Mouse (Mus musculus) heart, postnatal 14 days (tissue): Measurements from ENCODE around the gene Olfr715. TPM values are rescaled to one million over a fixed set of nuclear protein-coding genes. Genes with fewer than 3 reads are reported as not detected.
"Not testable (repeated sequence)": the region's sequence is repeated elsewhere in the genome, so short reads cannot be mapped to it uniquely, and the experiment has no call there.

Experiments used
- DNase-seq, 2 experiments: peaks; one replicate each; pipeline ENCODE4 v3.0.0; 2021 to 2022
- intact Hi-C: fragments of 180-260 bp; cut with DNase I; formaldehyde crosslinking; loops from one replicate; pipeline ENCODE4 v1.15.1; 2025
- long read RNA-seq, 2 experiments: library from polyadenylated mRNA; stranded (forward); transcript quantifications; one replicate each; pipeline ENCODE4 v2.0.0; 2021
- total RNA-seq, 2 experiments: library from RNA; stranded (reverse); gene quantifications; 2 replicates each; pipeline ENCODE4 v1.2.3; 2021

The Olfr715 gene
- total RNA-seq, result not detected
- long read RNA-seq, experiment 1, result 0 reads
- long read RNA-seq, experiment 2, result 0 reads

DNA sequence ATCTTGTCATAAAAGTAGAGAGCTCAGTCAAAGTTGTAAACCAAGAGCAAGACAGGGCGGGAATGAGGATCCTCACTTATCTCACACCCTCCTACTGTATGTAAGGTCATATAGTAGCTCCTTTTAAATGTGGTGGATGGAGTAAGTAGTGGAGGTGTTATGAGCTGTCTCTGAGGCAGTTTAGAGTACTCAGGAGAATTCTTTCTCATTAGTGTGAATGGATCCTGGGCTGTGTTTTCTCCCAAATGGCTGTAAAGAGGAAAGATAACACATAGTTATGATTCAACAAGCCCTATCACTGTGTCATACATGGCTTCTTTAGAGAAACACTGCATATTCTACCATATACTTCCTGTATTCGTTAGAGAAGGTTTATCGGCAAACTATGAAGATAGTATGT lies at the start of gene Olfr715:
Gene Olfr715 (minus strand): TSS at position 101 of the 400 bp plus-strand sequence.
- intact Hi-C loops, DNase-seq: not testable (repeated sequence)

DNA sequence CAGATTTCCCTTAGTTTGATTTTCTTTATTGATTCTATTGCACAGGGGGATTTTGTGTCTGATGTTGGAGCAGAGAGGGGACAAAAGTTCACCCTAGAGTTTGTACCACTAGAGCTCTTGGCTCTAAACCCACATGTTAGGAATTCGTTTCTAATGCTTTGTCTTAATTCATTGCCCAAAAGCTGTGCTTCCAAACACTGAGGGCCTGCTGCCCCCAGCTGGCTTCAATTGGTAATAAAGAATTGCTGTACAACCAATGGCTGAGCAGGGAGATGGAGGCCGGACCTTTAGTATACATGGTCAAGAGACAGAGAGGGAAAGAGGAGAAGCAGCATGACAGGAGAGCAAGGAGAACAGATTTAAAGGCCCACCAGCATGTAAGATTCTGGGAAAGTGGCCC lies 49.5 kb upstream of the Olfr715 start:
- intact Hi-C loops, result no loop called here
- no peak for DNase-seq

DNA sequence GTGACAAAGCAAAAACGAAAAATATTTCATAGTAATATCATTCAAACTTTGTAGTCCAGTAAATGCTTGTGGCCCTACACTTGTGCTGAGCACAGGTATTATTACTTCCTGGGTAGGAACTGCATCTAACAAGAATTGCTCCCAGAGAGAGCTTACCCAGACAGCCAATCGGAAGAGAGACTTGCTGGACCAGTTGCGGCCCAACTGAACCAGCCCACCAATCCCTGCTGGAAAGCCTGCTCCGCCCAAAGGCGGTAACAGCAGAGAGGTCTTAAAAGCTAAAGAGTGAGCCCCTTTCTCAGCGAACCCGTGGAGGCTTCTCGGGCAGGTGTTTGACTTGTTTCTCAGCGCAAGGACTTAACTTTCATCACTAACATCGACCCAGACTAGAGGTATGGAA lies 35.8 kb upstream of the Olfr715 start, which contains the start of gene Nlrp14:
Gene Nlrp14 (plus strand): TSS at position 301 of the 400 bp plus-strand sequence.
- intact Hi-C loops, result no loop called here
- no peak for DNase-seq

DNA sequence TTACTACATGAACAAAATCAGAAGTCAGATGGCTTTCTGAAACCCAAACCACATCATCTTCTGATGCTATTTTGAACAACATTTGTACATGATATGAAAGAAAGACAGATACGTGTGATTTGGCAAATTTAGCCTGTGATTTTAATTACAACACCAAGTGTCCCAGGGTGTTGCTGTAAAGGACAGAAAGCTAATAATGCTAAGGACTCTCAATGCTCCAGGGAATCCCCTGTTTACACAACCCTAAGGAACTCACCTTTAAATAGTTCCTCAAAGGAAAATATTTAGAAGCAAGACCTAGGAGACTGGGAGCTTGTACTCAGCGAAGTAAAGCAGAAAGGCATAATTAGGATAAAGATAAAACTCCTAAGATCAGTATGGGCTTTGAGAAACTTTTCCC lies 7.1 kb upstream of the Olfr715 start, which contains the start of gene Olfr716:
Gene Olfr716 (plus strand): TSS at position 301 of the 400 bp plus-strand sequence.
- DNase-seq, intact Hi-C loops: not testable (repeated sequence)

DNA sequence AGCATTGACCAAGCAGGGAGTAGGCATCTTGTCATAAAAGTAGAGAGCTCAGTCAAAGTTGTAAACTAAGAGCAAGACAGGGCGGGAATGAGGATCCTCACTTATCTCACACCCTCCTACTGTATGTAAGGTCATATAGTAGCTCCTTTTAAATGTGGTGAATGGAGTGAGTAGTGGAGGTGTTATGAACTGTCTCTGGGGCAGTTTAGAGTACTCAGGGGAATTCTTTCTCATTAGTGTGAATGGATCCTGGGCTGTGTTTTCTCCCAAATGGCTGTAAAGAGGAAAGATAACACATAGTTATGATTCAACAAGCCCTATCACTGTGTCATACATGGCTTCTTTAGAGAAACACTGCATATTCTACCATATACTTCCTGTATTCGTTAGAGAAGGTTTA lies 20.6 kb downstream of the Olfr715 start, which contains the start of gene Olfr715b:
Gene Olfr715b (minus strand): TSS at position 101 of the 400 bp plus-strand sequence.
- intact Hi-C loops, DNase-seq: not testable (repeated sequence)

DNA sequence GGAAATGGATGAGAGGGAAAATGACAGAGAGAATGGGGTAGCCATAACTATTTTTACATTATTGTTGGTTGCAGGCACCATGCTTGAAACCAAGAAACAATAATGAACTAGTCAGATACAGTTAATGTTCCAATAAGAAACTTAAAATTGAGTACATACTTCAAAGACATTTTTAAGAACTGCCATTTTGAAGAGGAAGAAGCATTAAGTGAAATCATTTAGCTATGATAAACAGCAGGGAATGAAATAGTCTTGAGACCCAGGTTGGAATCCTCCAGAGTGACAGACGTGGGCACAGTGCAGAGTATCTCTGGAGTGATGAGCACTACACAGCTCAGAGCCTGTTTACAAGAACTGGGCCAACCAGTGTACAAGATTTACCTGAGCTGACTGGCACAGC lies 38.0 kb downstream of the Olfr715 start, which contains the start of gene Olfr17:
Gene Olfr17 (plus strand): TSS at position 301 of the 400 bp plus-strand sequence.
- intact Hi-C loops, result no loop called here

More for the DNA sequence above, 38.0 kb downstream of the Olfr715 start, which contains the start of gene Olfr17:
- DNase-seq, result no peak

Other genes with a start within 250 kb of the Olfr715 start
- gene Olfr706, start 242.9 kb downstream of the Olfr715 start, total RNA-seq, result not detected
- gene Olfr707, start 229.8 kb downstream of the Olfr715 start, total RNA-seq, result not detected
- gene Olfr1532-ps1, start 223.1 kb downstream of the Olfr715 start, total RNA-seq, result not detected
- gene Olfr709-ps1, start 198.9 kb downstream of the Olfr715 start, total RNA-seq, result not detected
- not detected for gene Olfr710, start 182.8 kb downstream of the Olfr715 start, total RNA-seq
- gene Olfr6, start 167.1 kb downstream of the Olfr715 start, total RNA-seq, result not detected
- gene Olfr711, start 155.6 kb downstream of the Olfr715 start, total RNA-seq, result not detected
- gene Olfr2, start 125.0 kb downstream of the Olfr715 start, total RNA-seq, result not detected
- not detected for gene Olfr713, start 99.9 kb downstream of the Olfr715 start, total RNA-seq
- not detected for gene Olfr714, start 60.1 kb downstream of the Olfr715 start, total RNA-seq
- gene Olfr17, start 37.9 kb downstream of the Olfr715 start, total RNA-seq, result not detected
- gene Olfr715b, start 20.7 kb downstream of the Olfr715 start, total RNA-seq, result not detected
- gene Olfr716, start 7.2 kb upstream of the Olfr715 start, total RNA-seq, result not detected
- not detected for gene Nlrp14, start 35.9 kb upstream of the Olfr715 start, total RNA-seq
- gene Rbmxl2, start 78.4 kb upstream of the Olfr715 start, total RNA-seq, result under 1 TPM; 0.19 to 0.20 TPM
- under 1 TPM in 1 of 2 experiments, not detected in 1; 0.17 TPM for gene Syt9, start 239.6 kb upstream of the Olfr715 start, total RNA-seq